Mouse (Mus musculus) midbrain, embryonic 15.5 days (tissue): ENCODE measurements around the gene Ptch1. TPM values are rescaled to one million over a fixed set of nuclear protein-coding genes. Genes with fewer than 3 reads are reported as not detected.
A peak's percentile ranks its signal among the peaks of the same experiment; 100 is the strongest.

Experiments used
- ATAC-seq: fragments of 200-750 bp; cut with Nextera tagmentation; replicated peaks from 2 replicates; pipeline ENCODE4 v1.8.0; 2017; ENCODE audit warnings: moderate TSS enrichment
- H3K27ac ChIP-seq: fragments of 300-500 bp; sonication (generic); 2 replicates; pipeline ENCODE4 v1.5.1; 2015; ENCODE audit warnings: mild to moderate bottlenecking, inconsistent platforms
- H3K27me3 ChIP-seq: fragments of 300-500 bp; sonication (generic); replicated peaks from 2 replicates; pipeline ENCODE4 v1.6.1; 2015; ENCODE audit warnings: inconsistent platforms
- H3K36me3 ChIP-seq: fragments of 300-500 bp; sonication (generic); replicated peaks from 2 replicates; pipeline ENCODE4 v1.6.1; 2015; ENCODE audit warnings: inconsistent platforms
- H3K4me1 ChIP-seq: fragments of 300-500 bp; sonication (generic); 2 replicates; pipeline ENCODE4 v1.6.1; 2015; ENCODE audit warnings: inconsistent platforms
- H3K4me2 ChIP-seq: fragments of 300-500 bp; sonication (generic); 2 replicates; pipeline ENCODE4 v1.6.1; 2015; ENCODE audit warnings: inconsistent platforms, mild to moderate bottlenecking, moderate library complexity
- H3K4me3 ChIP-seq: fragments of 300-500 bp; sonication (generic); 2 replicates; pipeline ENCODE4 v1.5.1; 2015; ENCODE audit warnings: mild to moderate bottlenecking, inconsistent platforms
- H3K9ac ChIP-seq: fragments of 300-500 bp; sonication (generic); 2 replicates; pipeline ENCODE4 v1.6.1; 2015; ENCODE audit warnings: mild to moderate bottlenecking, inconsistent platforms
- H3K9me3 ChIP-seq: fragments of 300-500 bp; sonication (generic); 2 replicates; pipeline ENCODE4 v1.6.1; 2016; ENCODE audit warnings: inconsistent platforms
- WGBS: fragments of 180-500 bp; shearing (Covaris S2); methylation state at CpG from one replicate; pipeline ENCODE4 v1.1.7; 2015; ENCODE audit warnings: mixed read lengths; 5-methylcytosine and 5-hydroxymethylcytosine counted together
- polyA plus RNA-seq: library from polyadenylated mRNA; unstranded; fragments of >200 nt; fragmentation: Nextera tagmentation; extraction: Ambion mirVana; gene quantifications from 2 replicates; pipeline ENCODE4 v1.2.1, GENCODE M21; 2015

Ptch1 gene
- polyA plus RNA-seq = 15.5 and 15.7 TPM in 2 replicates

- Histone ChIP-seq H3K4me1 (peaks cover 32% of the 10 kb centered on the region), H3K9me3 (no peaks in the 10 kb centered on the region), H3K4me2 (peak within 1 kb of the TSS; percentile 89), H3K4me3 (peak within 1 kb of the TSS; percentile 49), H3K9ac (peak within 1 kb of the TSS; percentile 65), H3K27me3 (peaks cover 40% of the 10 kb centered on the region), H3K27ac (peak within 1 kb of the TSS; percentile 81), H3K36me3 (no peaks in the 10 kb centered on the region)
- ATAC-seq = peak; percentile 52
- WGBS = 1% methylated on average over 43 of the region's 44 CpGs
These were observed at the start of gene Ptch1 for GRCm38 (mm10) chr13:63573256-63573835. Gene Ptch1, minus strand, starts transcription at chr13:63573598.

GRCm38 (mm10) chr13:63621301-63621700 lies 47.9 kb upstream of the Ptch1 start:
- H3K4me2 ChIP-seq = no peak overlapping the region
- ATAC-seq = no peak
- H3K4me1 ChIP-seq = no peaks in the 10 kb centered on the region
- H3K27me3 ChIP-seq = peaks cover 21% of the 10 kb centered on the region; the same call in 1 of the 2 replicates
- H3K4me3 ChIP-seq = no peak overlapping the region
- H3K27ac ChIP-seq = no peak overlapping the region
- WGBS = 78% methylated on average over 3 of the region's 3 CpGs
- no peaks in the 10 kb centered on the region for H3K9me3 ChIP-seq
- no peak overlapping the region for H3K9ac ChIP-seq
- H3K36me3 ChIP-seq = no peaks in the 10 kb centered on the region

DNA sequence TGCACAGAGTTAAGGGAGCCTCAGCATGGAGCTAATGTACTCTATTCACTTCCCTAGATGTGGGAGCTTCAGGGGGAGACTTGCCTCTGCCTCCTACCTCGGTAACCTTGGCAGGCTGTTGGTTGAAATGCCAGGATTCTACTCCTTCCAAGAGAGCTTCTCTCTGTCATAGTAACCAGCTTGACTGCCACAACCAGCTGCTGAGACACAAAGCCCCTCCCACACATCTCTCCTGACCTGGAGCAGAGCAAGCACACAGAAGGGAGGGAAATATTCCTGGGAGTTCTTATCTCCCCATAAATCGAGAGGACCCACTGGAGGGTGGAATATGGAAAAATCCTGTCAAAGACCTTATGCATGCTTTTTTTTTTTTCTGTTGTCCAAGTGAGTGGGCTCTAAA lies 39.8 kb upstream of the Ptch1 start:
- no peak overlapping the region for H3K9ac ChIP-seq
- H3K4me1 ChIP-seq = no peaks in the 10 kb centered on the region
- no peak overlapping the region for H3K4me3 ChIP-seq
- no peaks in the 10 kb centered on the region for H3K9me3 ChIP-seq
- no peak overlapping the region for H3K27ac ChIP-seq
- peaks cover 17% of the 10 kb centered on the region; the same call in 1 of the 2 replicates for H3K27me3 ChIP-seq
- ATAC-seq = no peak
- 73% methylated on average over 2 of the region's 2 CpGs for WGBS
- H3K4me2 ChIP-seq = no peak overlapping the region
- H3K36me3 ChIP-seq = no peaks in the 10 kb centered on the region

GRCm38 (mm10) chr13:63609734-63610133 lies 36.3 kb upstream of the Ptch1 start:
- no peak overlapping the region for H3K4me2 ChIP-seq

GRCm38 (mm10) chr13:63597593-63597992 lies 24.2 kb upstream of the Ptch1 start:
- Histone ChIP-seq H3K9me3 (no peaks in the 10 kb centered on the region), H3K36me3 (no peaks in the 10 kb centered on the region), H3K4me2 (no peak overlapping the region), H3K9ac (no peak overlapping the region), H3K4me1 (0 out of 2 replicates have a peak, but pooled peaks cover 2% of the 10 kb centered on the region), H3K27ac (no peak overlapping the region), H3K4me3 (no peak overlapping the region), H3K27me3 (no peaks in the 10 kb centered on the region)
- no peak for ATAC-seq
- 48% methylated on average over 3 of the region's 3 CpGs for WGBS

More at GRCm38 (mm10) chr13:63609734-63610133, 36.3 kb upstream of the Ptch1 start:
- Histone ChIP-seq H3K27me3 (peaks cover 12% of the 10 kb centered on the region; the same call in 1 of the 2 replicates), H3K4me3 (no peak overlapping the region), H3K36me3 (no peaks in the 10 kb centered on the region), H3K9me3 (no peaks in the 10 kb centered on the region), H3K4me1 (no peaks in the 10 kb centered on the region), H3K27ac (no peak overlapping the region), H3K9ac (no peak overlapping the region)
- 45% methylated on average over 10 of the region's 10 CpGs for WGBS
- no peak for ATAC-seq

DNA sequence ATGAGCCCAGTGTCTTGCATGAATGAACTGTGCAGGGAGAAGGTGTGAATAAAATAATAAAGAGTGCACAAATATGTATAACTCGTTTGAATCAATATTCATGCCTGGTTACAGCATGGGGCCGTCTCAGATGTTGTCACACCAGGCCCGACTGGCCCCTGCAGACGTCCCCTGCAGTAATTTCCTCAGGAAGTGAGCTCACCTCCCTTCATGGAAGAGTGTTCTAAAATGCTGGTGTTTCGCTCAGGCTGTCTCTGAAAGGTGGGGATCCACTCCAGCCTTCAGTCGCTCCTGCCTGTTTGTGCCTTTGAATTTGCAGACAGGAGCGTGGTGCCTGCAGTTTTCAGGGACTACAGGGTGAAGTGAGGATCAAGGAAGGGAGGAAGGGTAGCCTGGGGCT lies 22.5 kb upstream of the Ptch1 start:
- ATAC-seq = no peak
- no peaks in the 10 kb centered on the region for H3K9me3 ChIP-seq
- no peak overlapping the region for H3K9ac ChIP-seq
- H3K4me3 ChIP-seq = no peak overlapping the region
- H3K4me1 ChIP-seq = 0 out of 2 replicates have a peak, but pooled peaks cover 2% of the 10 kb centered on the region
- H3K4me2 ChIP-seq = no peak overlapping the region
- 73% methylated on average over 7 of the region's 7 CpGs for WGBS
- no peaks in the 10 kb centered on the region for H3K27me3 ChIP-seq
- H3K36me3 ChIP-seq = no peaks in the 10 kb centered on the region
- H3K27ac ChIP-seq = no peak overlapping the region

GRCm38 (mm10) chr13:63593469-63594050 lies 20.2 kb upstream of the Ptch1 start:
- Histone ChIP-seq H3K9ac (no peak overlapping the region), H3K27ac (no peak overlapping the region), H3K9me3 (no peaks in the 10 kb centered on the region), H3K4me2 (no peak overlapping the region), H3K4me1 (0 out of 2 replicates have a peak, but pooled peaks cover 2% of the 10 kb centered on the region), H3K36me3 (no peaks in the 10 kb centered on the region), H3K4me3 (no peak overlapping the region), H3K27me3 (no peaks in the 10 kb centered on the region)
- 47% methylated on average over 13 of the region's 13 CpGs for WGBS
- no peak for ATAC-seq

DNA sequence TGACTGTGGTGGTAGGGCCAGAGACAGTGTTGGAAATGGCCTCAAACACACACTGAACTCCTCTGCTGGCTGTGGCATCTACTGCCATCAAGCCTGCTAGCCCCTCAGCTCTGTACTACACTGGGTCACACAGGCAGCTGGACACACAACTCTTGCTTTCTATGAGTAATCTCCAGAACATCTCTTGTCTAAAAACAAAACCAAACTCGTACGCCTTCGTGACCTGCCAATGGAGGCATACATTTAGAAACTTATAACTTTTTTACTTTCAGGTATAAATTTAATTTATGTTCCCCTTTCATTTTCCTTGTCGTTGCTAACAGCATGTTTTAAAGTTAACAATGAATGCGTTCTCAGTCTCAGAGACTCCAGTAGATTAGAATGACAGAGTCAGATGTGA lies 19.4 kb upstream of the Ptch1 start:
- WGBS = 76% methylated on average over 5 of the region's 5 CpGs
- ATAC-seq = no peak
- no peak overlapping the region for H3K4me3 ChIP-seq

DNA sequence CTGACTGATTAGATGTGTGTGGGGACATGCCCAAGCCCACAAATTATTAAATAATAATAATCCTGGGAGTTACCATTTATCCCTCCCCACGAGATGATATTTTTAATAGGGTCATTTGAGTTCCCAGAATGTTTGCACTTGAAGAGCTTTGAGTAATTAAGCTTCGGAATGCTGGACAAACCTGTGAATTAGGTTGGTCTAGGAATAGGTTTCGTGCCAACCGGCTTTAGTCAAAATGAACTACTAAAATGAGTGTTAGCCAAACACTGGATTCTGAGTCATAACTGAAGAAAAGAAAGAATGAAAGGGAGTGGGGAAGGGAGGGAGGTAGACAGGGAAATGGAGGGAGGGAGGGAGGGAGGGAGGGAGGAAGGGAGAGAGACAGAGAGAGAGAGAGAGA lies 1.2 kb upstream of the Ptch1 start:
- Histone ChIP-seq H3K27ac (no peak overlapping the region), H3K4me1 (peaks cover 23% of the 10 kb centered on the region), H3K4me2 (no peak overlapping the region), H3K27me3 (peaks cover 36% of the 10 kb centered on the region), H3K9ac (no peak overlapping the region), H3K9me3 (no peaks in the 10 kb centered on the region), H3K36me3 (no peaks in the 10 kb centered on the region), H3K4me3 (no peak overlapping the region)
- ATAC-seq = no peak
- 54% methylated on average over 4 of the region's 4 CpGs for WGBS

More for the DNA sequence above, 19.4 kb upstream of the Ptch1 start:
- H3K36me3 ChIP-seq = no peaks in the 10 kb centered on the region
- H3K9me3 ChIP-seq = no peaks in the 10 kb centered on the region
- no peak overlapping the region for H3K4me2 ChIP-seq
- no peaks in the 10 kb centered on the region for H3K27me3 ChIP-seq
- no peak overlapping the region for H3K9ac ChIP-seq
- H3K4me1 ChIP-seq = 0 out of 2 replicates have a peak, but pooled peaks cover 2% of the 10 kb centered on the region
- H3K27ac ChIP-seq = no peak overlapping the region

DNA sequence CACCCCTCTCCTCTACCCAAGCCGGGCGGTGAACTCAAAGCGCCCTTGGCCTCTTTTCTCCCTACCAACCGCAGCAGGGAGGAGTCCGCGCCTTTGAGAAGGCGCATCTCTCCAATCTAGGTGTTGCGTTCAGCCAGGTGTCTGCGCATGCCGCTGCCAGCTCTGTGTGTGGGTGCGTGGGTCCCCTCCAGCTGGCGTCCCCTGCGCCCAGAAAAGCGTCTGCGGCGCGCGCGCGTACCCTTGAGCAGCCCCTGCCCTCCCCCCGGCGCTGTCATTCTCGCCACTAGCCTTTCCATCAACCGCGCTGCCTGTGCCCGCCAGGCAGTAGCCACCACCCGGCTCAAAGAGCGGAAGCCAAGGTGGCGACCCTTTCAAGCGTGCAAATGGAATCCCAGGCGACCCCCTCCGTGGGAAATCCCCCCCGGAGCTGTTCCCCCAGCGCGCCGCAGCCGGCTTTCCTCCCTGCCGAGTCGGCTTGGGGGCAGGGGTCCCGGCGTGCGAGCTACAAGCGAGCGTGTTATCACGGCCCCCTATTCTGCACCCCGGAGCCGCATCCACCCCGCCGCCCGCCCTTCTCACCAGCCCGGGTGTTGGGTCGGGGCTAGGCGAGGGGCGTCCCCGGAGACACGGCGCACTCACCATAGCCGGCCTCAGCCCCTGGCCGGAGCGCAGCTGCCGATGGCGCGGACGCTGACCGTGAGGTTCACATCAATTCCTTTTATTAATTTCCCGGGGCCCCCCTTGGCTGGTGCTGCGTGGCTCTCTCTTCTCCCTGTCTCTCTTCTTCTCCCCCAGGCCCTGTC lies 744 bp downstream of the Ptch1 start:
- H3K4me2 ChIP-seq = peak overlapping the region; percentile 89
- no peaks in the 10 kb centered on the region for H3K36me3 ChIP-seq
- H3K9ac ChIP-seq = peak overlapping the region; percentile 65
- WGBS = under 1% methylated on average over 63 of the region's 67 CpGs
- peak overlapping the region; percentile 49 for H3K4me3 ChIP-seq
- H3K9me3 ChIP-seq = no peaks in the 10 kb centered on the region
- H3K27ac ChIP-seq = peak overlapping the region; percentile 81
- peak; percentile 61 for ATAC-seq
- H3K4me1 ChIP-seq = peaks cover 34% of the 10 kb centered on the region
- peaks cover 40% of the 10 kb centered on the region for H3K27me3 ChIP-seq

DNA sequence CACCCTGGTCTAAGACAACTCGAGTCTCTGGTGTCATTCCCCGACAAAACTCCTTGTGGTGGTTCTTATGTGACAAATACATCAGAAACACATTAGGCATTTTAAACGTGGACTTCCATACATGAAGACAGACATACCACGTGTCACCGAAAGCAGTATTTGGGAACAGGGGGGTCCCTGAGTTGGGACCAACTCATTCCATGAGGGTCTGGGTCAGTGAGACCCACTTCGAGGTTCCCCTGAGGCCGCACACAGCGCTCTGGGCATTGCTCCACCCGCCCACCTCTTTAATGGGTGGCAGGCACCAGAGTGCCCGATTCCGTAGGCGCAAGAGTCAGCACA lies 1.3 kb downstream of the Ptch1 start:
- Histone ChIP-seq H3K4me1 (peaks cover 37% of the 10 kb centered on the region), H3K27ac (peak overlapping the region; percentile 81), H3K36me3 (no peaks in the 10 kb centered on the region), H3K9me3 (no peaks in the 10 kb centered on the region), H3K4me2 (peak overlapping the region; percentile 89), H3K9ac (peak overlapping the region; percentile 65), H3K27me3 (peaks cover 40% of the 10 kb centered on the region), H3K4me3 (peak overlapping the region; percentile 49)
- WGBS = under 1% methylated on average over 12 of the region's 12 CpGs
- ATAC-seq = peak; percentile 2; the same call in 1 of the 2 replicates

GRCm38 (mm10) chr13:63570456-63570855 lies 2.9 kb downstream of the Ptch1 start:
- Histone ChIP-seq H3K4me2 (peak overlapping the region; percentile 89), H3K9me3 (no peaks in the 10 kb centered on the region), H3K27ac (no peak overlapping the region), H3K9ac (no peak overlapping the region), H3K36me3 (no peaks in the 10 kb centered on the region), H3K4me1 (peaks cover 42% of the 10 kb centered on the region), H3K4me3 (no peak overlapping the region), H3K27me3 (peaks cover 28% of the 10 kb centered on the region)
- ATAC-seq = no peak
